Mouse (Mus musculus): ENCODE data around the gene Tiparp. TPM values are rescaled to one million over a fixed set of nuclear protein-coding genes. Genes with fewer than 3 reads are reported as not detected.

Gene Tiparp
- polyA plus RNA-seq (2012; rRNA removed): 6.3 and 6.6 TPM in 2 replicates

DNA sequence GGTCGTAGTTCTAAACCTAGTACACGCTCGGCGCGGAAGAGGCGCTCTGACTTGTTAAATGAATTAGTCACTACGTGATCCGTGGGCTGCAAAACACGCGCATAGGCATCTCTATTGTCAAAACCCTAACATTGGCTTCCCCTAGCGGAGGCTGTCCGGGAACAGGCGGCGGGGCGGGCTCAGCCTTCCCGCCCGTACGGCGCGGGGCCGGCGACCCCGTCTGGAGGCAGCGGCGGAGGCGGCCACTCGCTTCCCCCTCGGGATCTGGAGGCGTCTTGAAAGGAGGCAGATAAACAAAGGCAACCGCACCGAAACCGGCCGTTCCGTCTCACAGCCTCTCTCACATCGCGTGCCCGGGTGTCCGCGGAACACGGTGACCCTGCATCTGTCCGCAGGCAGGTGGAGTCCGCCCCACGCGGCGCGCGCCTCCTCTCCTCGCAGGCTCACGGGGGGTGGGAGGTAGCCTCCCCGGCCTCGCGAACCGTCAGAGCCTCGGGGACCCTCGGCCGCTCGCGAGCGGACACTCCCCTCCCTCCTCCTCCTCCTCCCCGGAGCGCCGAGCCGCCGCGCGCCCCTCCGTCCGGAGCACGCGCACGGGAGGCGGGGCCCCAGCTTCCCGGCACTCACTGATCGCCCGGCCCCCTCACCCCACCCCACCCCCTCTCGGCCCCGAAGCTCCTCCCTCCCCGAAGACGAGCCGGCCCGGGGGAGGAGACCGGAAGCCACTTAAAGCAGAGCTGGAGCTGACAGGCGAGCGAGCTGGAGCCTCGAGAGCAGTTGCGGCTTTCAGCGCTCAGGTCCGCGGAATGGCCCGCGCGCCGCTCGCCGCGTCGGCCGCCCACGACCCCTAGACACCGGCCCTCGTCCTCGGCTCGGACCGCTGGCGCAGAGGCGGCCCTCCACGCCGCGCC is at the start of gene Tiparp:
Gene Tiparp (plus strand): TSS at position 720 of the 911 bp plus-strand sequence.
- WGBS: under 1% methylated on average over 108 of the region's 109 CpGs
- Histone ChIP-seq H3K4me3 (ENCODE audit: control insufficient read depth, insufficient read depth, low read length) (peak within 1 kb of the TSS; percentile 78), H3K36me3 (ENCODE audit: control insufficient read depth, insufficient read depth, low read length) (no peaks in the 10 kb centered on the region), H3K27me3 (ENCODE audit: control insufficient read depth, insufficient read depth, low read length) (no peaks in the 10 kb centered on the region), H3K4me1 (replicated peaks; ENCODE audit: control insufficient read depth, insufficient read depth, low read length) (no peaks in the 10 kb centered on the region), H3K27ac (ENCODE audit: control insufficient read depth, insufficient read depth, low read length) (peak within 1 kb of the TSS; percentile 7)
- TF ChIP-seq POLR2A (IDR thresholded peaks at IDR 0.05; ENCODE audit: control insufficient read depth, extremely low read depth, insufficient read depth, low read length, poor library complexity): peak; percentile 98
- TF ChIP-seq CTCF (IDR thresholded peaks at IDR 0.05; ENCODE audit: borderline replicate concordance, control insufficient read depth, extremely low read depth, insufficient read depth, low read length, poor library complexity): peak; percentile 61; the same call in 1 of the 2 replicates
- DNase-seq: peak; percentile 90

DNA sequence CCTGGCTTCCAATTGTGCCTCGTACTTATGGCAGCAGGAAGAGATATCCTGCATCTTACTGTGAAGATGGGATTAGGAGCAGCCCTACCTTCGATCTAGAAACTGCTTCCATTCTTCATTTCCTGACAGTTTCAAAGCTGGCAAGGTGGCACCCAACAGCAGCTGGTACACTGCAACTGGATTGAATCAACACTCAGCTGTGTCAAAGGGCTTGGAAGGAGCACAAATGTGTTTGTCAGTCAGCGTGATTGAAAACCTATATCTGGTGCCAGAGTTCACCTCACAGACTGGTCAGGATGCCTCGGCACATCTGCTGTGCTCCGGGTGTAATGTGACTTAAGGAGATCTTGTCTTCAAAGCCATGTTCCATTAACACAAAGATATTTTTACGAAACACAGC is 47.5 kb upstream of the Tiparp start:
- H3K27ac ChIP-seq (ENCODE audit: control insufficient read depth, insufficient read depth, low read length): no peak overlapping the region
- H3K4me1 ChIP-seq (replicated peaks; ENCODE audit: control insufficient read depth, insufficient read depth, low read length): no peaks in the 10 kb centered on the region
- TF ChIP-seq CTCF (IDR thresholded peaks at IDR 0.05; ENCODE audit: borderline replicate concordance, control insufficient read depth, extremely low read depth, insufficient read depth, low read length, poor library complexity) (no peak), POLR2A (IDR thresholded peaks at IDR 0.05; ENCODE audit: control insufficient read depth, extremely low read depth, insufficient read depth, low read length, poor library complexity) (no peak)
- no peak for DNase-seq
- H3K4me3 ChIP-seq (ENCODE audit: control insufficient read depth, insufficient read depth, low read length): no peak overlapping the region
- 91% methylated on average over 6 of the region's 6 CpGs for WGBS
- no peaks in the 10 kb centered on the region for H3K27me3 ChIP-seq (ENCODE audit: control insufficient read depth, insufficient read depth, low read length)
- no peaks in the 10 kb centered on the region for H3K36me3 ChIP-seq (ENCODE audit: control insufficient read depth, insufficient read depth, low read length)

GRCm38 (mm10) chr3:65482266-65482665 is 45.9 kb upstream of the Tiparp start:
- H3K4me1 ChIP-seq (replicated peaks; ENCODE audit: control insufficient read depth, insufficient read depth, low read length): no peaks in the 10 kb centered on the region
- no peak for DNase-seq
- WGBS: 94% methylated on average over 1 of the region's 1 CpGs
- H3K27ac ChIP-seq (ENCODE audit: control insufficient read depth, insufficient read depth, low read length): no peak overlapping the region
- no peaks in the 10 kb centered on the region for H3K36me3 ChIP-seq (ENCODE audit: control insufficient read depth, insufficient read depth, low read length)
- TF ChIP-seq POLR2A (IDR thresholded peaks at IDR 0.05; ENCODE audit: control insufficient read depth, extremely low read depth, insufficient read depth, low read length, poor library complexity) (no peak), CTCF (IDR thresholded peaks at IDR 0.05; ENCODE audit: borderline replicate concordance, control insufficient read depth, extremely low read depth, insufficient read depth, low read length, poor library complexity) (no peak)
- H3K27me3 ChIP-seq (ENCODE audit: control insufficient read depth, insufficient read depth, low read length): no peaks in the 10 kb centered on the region
- H3K4me3 ChIP-seq (ENCODE audit: control insufficient read depth, insufficient read depth, low read length): no peak overlapping the region

- Histone ChIP-seq H3K4me1 (replicated peaks; ENCODE audit: control insufficient read depth, insufficient read depth, low read length) (no peaks in the 10 kb centered on the region), H3K4me3 (ENCODE audit: control insufficient read depth, insufficient read depth, low read length) (no peak overlapping the region), H3K27ac (ENCODE audit: control insufficient read depth, insufficient read depth, low read length) (no peak overlapping the region), H3K36me3 (ENCODE audit: control insufficient read depth, insufficient read depth, low read length) (no peaks in the 10 kb centered on the region), H3K27me3 (ENCODE audit: control insufficient read depth, insufficient read depth, low read length) (no peaks in the 10 kb centered on the region)
- no peak for DNase-seq
- 47% methylated on average over 6 of the region's 6 CpGs for WGBS
- TF ChIP-seq CTCF (IDR thresholded peaks at IDR 0.05; ENCODE audit: borderline replicate concordance, control insufficient read depth, extremely low read depth, insufficient read depth, low read length, poor library complexity) (no peak), POLR2A (IDR thresholded peaks at IDR 0.05; ENCODE audit: control insufficient read depth, extremely low read depth, insufficient read depth, low read length, poor library complexity) (no peak)
These were observed 45.4 kb upstream of the Tiparp start for GRCm38 (mm10) chr3:65482698-65483407.

- H3K4me3 ChIP-seq (ENCODE audit: control insufficient read depth, insufficient read depth, low read length): no peak overlapping the region
- no peaks in the 10 kb centered on the region for H3K4me1 ChIP-seq (replicated peaks; ENCODE audit: control insufficient read depth, insufficient read depth, low read length)
- TF ChIP-seq CTCF (IDR thresholded peaks at IDR 0.05; ENCODE audit: borderline replicate concordance, control insufficient read depth, extremely low read depth, insufficient read depth, low read length, poor library complexity): no peak
- TF ChIP-seq POLR2A (IDR thresholded peaks at IDR 0.05; ENCODE audit: control insufficient read depth, extremely low read depth, insufficient read depth, low read length, poor library complexity): no peak
- H3K27me3 ChIP-seq (ENCODE audit: control insufficient read depth, insufficient read depth, low read length): no peaks in the 10 kb centered on the region
- no peak overlapping the region for H3K27ac ChIP-seq (ENCODE audit: control insufficient read depth, insufficient read depth, low read length)
- no peak for DNase-seq
- 44% methylated on average over 7 of the region's 7 CpGs for WGBS
- no peaks in the 10 kb centered on the region for H3K36me3 ChIP-seq (ENCODE audit: control insufficient read depth, insufficient read depth, low read length)
These were observed 44.0 kb upstream of the Tiparp start for GRCm38 (mm10) chr3:65484161-65484733.

DNA sequence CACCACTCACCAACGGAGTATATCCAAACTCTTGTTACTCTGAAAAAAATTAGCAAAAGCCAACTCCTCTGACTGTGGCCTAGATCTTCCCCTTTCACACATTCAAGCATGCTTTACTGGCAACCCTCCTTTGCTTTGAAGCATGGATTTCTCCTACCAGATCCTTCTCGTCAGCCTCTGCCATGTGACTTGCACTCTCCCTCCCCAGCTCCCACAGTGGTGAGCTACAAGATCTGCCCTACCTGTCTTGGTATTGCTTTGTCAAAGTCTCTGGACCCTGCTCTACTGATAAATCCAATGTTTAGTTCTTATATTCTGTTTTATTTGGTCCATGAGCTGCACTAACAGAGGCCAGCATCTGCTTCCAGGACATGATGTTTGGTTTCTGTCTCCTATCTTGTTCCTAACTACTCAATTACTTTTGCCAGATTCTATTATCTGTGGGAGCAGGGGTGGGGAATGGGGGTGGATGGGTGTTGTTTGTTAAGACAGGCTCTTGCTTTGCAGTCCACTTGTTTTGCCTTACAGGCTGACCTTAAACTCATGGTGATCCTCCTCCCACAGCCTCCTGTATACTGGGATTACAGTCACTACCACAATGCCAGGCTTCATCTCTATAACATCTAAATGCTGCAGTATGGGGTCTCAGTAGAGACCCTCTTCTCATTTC is 40.7 kb upstream of the Tiparp start:
- no peak overlapping the region for H3K4me3 ChIP-seq (ENCODE audit: control insufficient read depth, insufficient read depth, low read length)
- DNase-seq: no peak
- H3K4me1 ChIP-seq (replicated peaks; ENCODE audit: control insufficient read depth, insufficient read depth, low read length): no peaks in the 10 kb centered on the region
- H3K27me3 ChIP-seq (ENCODE audit: control insufficient read depth, insufficient read depth, low read length): no peaks in the 10 kb centered on the region
- no peaks in the 10 kb centered on the region for H3K36me3 ChIP-seq (ENCODE audit: control insufficient read depth, insufficient read depth, low read length)
- TF ChIP-seq POLR2A (IDR thresholded peaks at IDR 0.05; ENCODE audit: control insufficient read depth, extremely low read depth, insufficient read depth, low read length, poor library complexity): no peak
- TF ChIP-seq CTCF (IDR thresholded peaks at IDR 0.05; ENCODE audit: borderline replicate concordance, control insufficient read depth, extremely low read depth, insufficient read depth, low read length, poor library complexity): no peak
- no peak overlapping the region for H3K27ac ChIP-seq (ENCODE audit: control insufficient read depth, insufficient read depth, low read length)
- WGBS: 91% methylated on average over 2 of the region's 2 CpGs

All from thymus, adult 2 months (tissue).